Mouse (Mus musculus) G1E (cell line): ENCODE results near the gene Polr1e.

Experiments
- CTCF ChIP-seq: IDR thresholded peaks from 2 replicates; pipeline ENCODE4 v1.5.1; 2012; ENCODE audit warnings: low read depth, low read length, inconsistent platforms, mixed read lengths
- GATA1 ChIP-seq: IDR thresholded peaks from 2 replicates; pipeline ENCODE4 v1.6.1; 2012; ENCODE audit warnings: borderline replicate concordance, low read length, inconsistent platforms, mixed read lengths
- GATA2 ChIP-seq: IDR thresholded peaks from 2 replicates; pipeline ENCODE4 v1.6.1; 2012; ENCODE audit warnings: low read depth, low read length, inconsistent platforms, borderline replicate concordance
- POLR2AphosphoS5 ChIP-seq: IDR thresholded peaks from 2 replicates; pipeline ENCODE4 v1.6.1; 2012; ENCODE audit warnings: low read depth, low read length, inconsistent platforms; ENCODE audit not compliant: insufficient replicate concordance

DNA sequence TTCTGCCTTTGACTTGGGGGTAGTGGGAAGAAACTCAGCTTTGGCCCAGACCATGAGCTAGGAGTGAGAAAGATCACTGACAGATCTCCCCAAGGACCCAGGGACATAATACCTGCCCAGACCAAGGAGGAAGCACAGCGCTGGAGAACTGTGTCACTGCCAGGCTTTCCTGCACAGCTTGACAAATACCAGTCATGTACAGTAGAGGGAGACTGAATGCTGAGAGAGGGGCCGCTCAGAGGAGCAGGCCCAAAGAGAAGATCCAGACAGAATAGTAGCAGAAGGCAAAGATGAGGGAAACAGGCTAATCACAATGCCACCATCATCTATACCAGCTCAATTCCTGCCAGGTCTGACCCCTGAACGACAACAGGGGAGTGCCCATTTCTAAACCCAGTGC, 36.5 kb downstream of the Polr1e start:
- TF ChIP-seq CTCF (no peak), POLR2AphosphoS5 (no peak), GATA1 (no peak), GATA2 (no peak)
